Mouse (Mus musculus) liver, embryonic 14.5 days (tissue): ENCODE data around the gene Numb.

Experiments
- CTCF ChIP-seq: IDR thresholded peaks from 2 replicates; pipeline ENCODE4 v1.5.1; 2016; ENCODE audit warnings: antibody characterized with exemption, low read depth, control low read depth
- EP300 ChIP-seq: IDR thresholded peaks from 2 replicates; pipeline ENCODE4 v1.6.1; 2016; ENCODE audit warnings: antibody characterized with exemption, low read depth

- TF ChIP-seq CTCF (no peak), EP300 (no peak)
These were observed 146.1 kb downstream of the Numb start for GRCm38 (mm10) chr12:83775621-83776020.
